Mouse (Mus musculus): ENCODE measurements around the gene Gm11032.
"Not testable (repeated sequence)": the region's sequence is repeated elsewhere in the genome, so short reads cannot be mapped to it uniquely, and the experiment has no call there.

Gene Gm11032

GRCm38 (mm10) chr11:4620017-4620485 lies at the start of gene Gm11032:
Gene Gm11032 (plus strand): TSS chr11:4620067.
- in situ Hi-C loops (cut with MboI, MseI), result no loop called here

GRCm38 (mm10) chr11:4571491-4571901 lies 48.4 kb upstream of the Gm11032 start:
- in situ Hi-C loops (cut with MboI, MseI), result no loop called here

- in situ Hi-C loops (cut with MboI, MseI), result not testable (repeated sequence)
Measured at GRCm38 (mm10) chr11:4576090-4576732, 43.7 kb upstream of the Gm11032 start.

GRCm38 (mm10) chr11:4577079-4577478 lies 42.8 kb upstream of the Gm11032 start:
- in situ Hi-C loops (cut with MboI, MseI), result no loop called here

DNA sequence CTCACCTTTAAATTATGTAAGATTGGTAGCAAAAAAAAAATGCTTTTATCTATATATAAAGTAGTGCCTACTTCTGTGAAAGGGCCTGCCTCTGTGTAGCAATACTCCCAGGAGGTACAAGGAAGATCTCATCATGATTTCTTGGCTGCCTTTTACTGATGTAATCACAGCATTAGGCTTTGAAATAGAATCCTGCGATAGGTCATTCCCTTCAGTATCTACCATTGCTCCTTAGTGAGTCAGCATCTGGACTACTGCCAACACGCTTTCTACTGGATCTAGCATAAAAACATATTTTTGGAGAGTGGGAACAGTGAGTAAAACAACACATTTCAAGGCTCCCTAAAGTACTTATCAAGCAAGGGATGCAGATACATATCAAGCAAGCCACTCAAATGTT lies 41.2 kb upstream of the Gm11032 start:
- in situ Hi-C loops (cut with MboI, MseI), result no loop called here

DNA sequence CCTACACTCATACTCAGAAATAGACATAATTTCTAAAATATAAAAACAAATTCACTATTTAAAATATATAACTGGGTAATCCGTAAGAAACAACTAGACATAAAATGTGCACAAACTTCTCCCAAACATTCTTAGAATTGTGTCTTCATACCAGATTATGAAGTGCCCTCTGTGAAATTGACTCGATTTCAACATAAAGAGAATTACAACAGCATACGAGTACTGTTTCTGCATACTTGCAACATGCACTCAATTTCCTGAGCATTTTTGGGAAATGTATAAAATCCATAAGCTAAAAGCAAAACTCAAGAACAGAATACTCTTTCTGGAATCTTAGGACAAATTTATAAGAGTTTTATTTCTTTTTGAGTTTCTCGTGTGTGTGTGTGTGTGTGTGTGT lies 28.1 kb upstream of the Gm11032 start:
- in situ Hi-C loops (cut with MboI, MseI), result no loop called here

DNA sequence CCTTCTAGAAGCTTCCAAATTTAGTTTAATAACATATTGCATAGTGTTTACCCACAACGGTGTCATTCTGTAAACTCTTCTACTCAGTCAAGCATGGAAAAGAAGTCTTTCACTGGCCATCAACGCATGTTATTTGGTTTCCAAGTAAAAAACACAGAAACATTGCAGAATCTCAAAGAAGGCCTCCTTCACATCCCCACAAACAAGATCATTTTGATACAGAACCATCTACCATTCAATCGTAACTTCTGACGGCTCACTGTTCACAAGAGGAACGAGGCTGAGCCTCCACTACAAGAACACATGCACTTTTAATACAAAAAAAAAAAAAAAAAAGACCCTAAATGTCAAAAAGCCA lies 26.4 kb upstream of the Gm11032 start:
- in situ Hi-C loops (cut with MboI, MseI), result no loop called here

DNA sequence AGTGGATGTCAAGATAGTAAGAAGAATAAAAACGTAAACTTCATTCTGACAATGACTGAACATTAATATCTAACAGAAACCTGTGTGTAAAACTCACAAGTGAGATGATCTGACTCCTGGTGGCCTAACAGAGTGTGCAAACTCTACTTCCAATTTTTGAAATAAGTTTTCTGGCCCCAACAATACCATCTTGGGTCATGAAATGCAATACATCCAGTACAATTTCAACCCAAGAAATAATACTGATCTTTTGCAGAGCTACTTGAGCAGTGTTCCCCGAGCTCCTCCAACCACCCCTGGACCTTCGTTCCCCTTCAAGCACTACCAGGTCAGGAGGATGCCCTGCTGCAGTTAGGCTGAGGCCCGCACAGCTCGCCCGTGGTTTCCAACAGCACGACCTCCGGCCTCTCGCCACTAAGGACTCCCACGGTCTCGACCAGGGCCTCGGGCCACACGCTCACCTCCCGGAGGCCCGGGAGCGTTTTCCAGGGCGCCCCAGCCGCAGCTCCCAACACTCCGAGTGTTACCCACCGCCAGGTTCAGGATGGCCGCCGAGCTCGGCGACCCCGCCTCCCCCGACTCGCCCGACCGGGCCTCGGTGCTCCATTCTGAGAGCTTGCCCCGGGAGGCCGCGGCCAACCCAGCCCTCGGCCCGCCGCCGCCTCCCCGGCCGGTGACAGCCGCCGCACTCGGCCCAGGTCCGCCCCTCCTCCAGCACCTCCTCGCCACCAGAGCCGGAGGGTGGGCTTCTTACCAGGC lies 25.8 kb upstream of the Gm11032 start:
- in situ Hi-C loops (cut with MboI, MseI), result no loop called here

- in situ Hi-C loops (cut with MboI, MseI), result no loop called here
Measured at GRCm38 (mm10) chr11:4594608-4595500, 25.0 kb upstream of the Gm11032 start, which contains the start of gene Mtmr3. Gene Mtmr3 (minus strand): TSS chr11:4594863.

GRCm38 (mm10) chr11:4598411-4598810 lies 21.5 kb upstream of the Gm11032 start:
- in situ Hi-C loops (cut with MboI, MseI), result no loop called here

- in situ Hi-C loops (cut with MboI, MseI), result no loop called here
Measured at GRCm38 (mm10) chr11:4599916-4600315, 20.0 kb upstream of the Gm11032 start.

- in situ Hi-C loops (cut with MboI, MseI), result no loop called here
Measured at GRCm38 (mm10) chr11:4601890-4602289, 18.0 kb upstream of the Gm11032 start.

GRCm38 (mm10) chr11:4602691-4603441 lies 17.0 kb upstream of the Gm11032 start:
- in situ Hi-C loops (cut with MboI, MseI), result no loop called here

DNA sequence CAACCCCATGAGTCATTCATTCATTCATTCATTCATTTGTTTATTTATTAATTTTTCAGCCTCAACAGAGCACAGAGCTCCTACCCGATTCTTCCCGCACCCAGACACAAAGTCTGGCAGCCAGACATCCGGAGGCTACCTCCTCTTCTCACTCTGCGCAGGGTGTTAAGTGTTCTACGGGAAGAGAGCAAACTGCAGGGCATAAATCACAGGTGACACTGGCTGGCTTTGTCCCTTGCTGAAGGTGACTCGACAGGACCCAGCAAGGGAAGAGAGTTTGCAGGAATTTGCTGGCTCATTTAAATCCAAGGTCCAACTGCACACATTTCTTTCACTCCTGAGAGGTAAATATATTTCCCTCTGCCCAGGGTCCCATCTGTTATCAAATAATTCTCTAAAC lies 15.4 kb upstream of the Gm11032 start:
- in situ Hi-C loops (cut with MboI, MseI), result no loop called here

- in situ Hi-C loops (cut with MboI, MseI), result no loop called here
Measured at GRCm38 (mm10) chr11:4605414-4605813, 14.5 kb upstream of the Gm11032 start.

DNA sequence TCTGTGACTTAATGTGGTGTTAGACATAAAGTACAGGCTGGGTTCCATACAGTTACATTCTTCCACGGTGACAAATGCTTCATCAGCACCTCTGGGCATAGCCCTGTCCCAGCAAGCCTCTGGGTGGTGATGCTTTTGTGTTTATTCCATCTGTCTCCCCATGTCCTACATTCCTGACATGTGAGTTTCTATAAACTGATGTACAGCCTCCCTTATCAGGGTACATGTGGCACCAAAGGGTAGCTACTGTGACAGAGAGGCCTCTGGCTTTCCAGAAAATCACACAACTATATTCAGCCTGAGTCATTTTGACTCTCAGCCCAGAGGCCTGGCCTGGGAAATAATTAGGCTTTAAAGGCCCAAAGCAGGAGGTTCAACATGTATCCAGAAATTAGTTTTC lies 13.3 kb upstream of the Gm11032 start:
- in situ Hi-C loops (cut with MboI, MseI), result no loop called here

DNA sequence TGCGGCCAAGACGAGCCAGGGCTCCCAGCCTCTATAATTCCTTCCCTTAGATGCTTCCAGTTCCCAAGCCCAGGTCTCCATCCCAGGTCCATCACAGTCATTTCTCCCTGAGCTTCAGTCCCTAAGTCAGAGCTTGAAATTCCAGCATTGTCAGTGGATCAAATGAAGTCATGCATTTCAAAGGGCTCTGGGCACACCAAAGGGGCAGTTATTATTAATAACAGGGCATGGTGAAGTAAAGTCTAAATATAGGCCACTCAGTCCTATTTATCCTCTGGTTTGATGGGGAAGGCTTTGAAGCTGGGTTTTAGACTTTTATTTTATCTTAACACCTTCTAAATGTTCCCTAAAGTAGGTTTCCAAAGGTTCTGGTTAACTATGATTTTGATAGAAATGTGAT lies 8.0 kb upstream of the Gm11032 start:
- in situ Hi-C loops (cut with MboI, MseI), result no loop called here

DNA sequence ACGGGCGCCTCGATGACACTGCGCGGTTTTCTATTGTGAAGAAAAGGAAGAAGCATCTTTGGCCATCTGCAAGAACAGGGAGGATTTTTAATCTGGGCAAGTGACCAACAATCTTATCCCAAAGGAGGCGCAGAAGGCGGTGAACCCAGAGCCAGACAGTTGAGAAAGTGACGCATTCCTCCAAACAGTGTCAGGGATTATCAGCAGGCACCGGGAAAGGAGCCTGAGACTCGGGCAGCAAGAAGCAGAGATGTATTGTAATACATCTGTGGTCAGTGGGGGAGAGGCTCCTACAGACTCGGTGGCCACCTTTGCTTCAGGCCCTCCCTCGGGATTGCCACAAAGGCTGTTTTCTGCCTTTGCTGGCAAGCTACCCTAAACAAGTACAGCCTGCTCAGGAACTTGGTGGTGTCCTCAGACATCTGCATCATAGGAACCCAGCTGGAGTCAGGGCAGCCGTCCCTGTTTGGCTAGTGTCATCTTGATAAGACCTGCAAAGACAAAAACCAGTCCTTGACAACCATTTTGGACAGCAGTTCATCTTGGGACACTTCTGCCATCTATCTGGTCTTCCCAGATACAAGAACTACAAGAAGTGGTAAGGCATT lies 738 bp downstream of the Gm11032 start:
- in situ Hi-C loops (cut with MboI, MseI), result no loop called here

- in situ Hi-C loops (cut with MboI, MseI), result no loop called here
Measured at GRCm38 (mm10) chr11:4621866-4622265, 2.0 kb downstream of the Gm11032 start.

- in situ Hi-C loops (cut with MboI, MseI), result no loop called here
Measured at GRCm38 (mm10) chr11:4622442-4622986, 2.6 kb downstream of the Gm11032 start.

GRCm38 (mm10) chr11:4622997-4623396 lies 3.1 kb downstream of the Gm11032 start:
- in situ Hi-C loops (cut with MboI, MseI), result no loop called here

All from T-helper 2 cell (primary cell).